Comparison of ENCODE assay signal across 1 mouse cellular context in genomic region chr11:69510796-69511496, GRCm38 (mm10).
A peak's percentile ranks its signal among the peaks of the same experiment; 100 is the strongest.
TF ChIP-seq lines count a peak whose summit lies in the region.

No protein-coding gene starts in this region.

TF ChIP-seq in MEL, 35 proteins besides CTCF, POLR2A, EP300 and RAD21 (continued from another document):
- TF ChIP-seq E2F4 (IDR thresholded peaks at IDR 0.05; ENCODE audit: borderline replicate concordance, low read depth, low read length) (no peak), MEF2A (IDR thresholded peaks at IDR 0.05; ENCODE audit: extremely low read depth, insufficient replicate concordance, low read depth, low read length, poor library complexity, severe bottlenecking) (0 out of 2 replicates have a peak, but pooled peaks have one; percentile 70), TCF12 (IDR thresholded peaks at IDR 0.05; ENCODE audit: low read depth, low read length) (peak; percentile 99), MYC (IDR thresholded peaks at IDR 0.05; ENCODE audit: low read depth, low read length) (peak; percentile 69; the same call in 1 of the 2 replicates), MYB (IDR thresholded peaks at IDR 0.05; ENCODE audit: low read depth, low read length) (peak; percentile 95), ZNF384 (IDR thresholded peaks at IDR 0.05; ENCODE audit: low read depth, low read length) (peak; percentile 95), TAL1 (IDR thresholded peaks at IDR 0.05; ENCODE audit: low read length) (peak; percentile 30; the same call in 1 of the 2 replicates), ZMIZ1 (IDR thresholded peaks at IDR 0.05; ENCODE audit: low read depth, low read length) (peak; percentile 55; the same call in 1 of the 2 replicates), GABPA (IDR thresholded peaks at IDR 0.05; ENCODE audit: low read depth, low read length) (no peak), ELF1 (IDR thresholded peaks at IDR 0.05; ENCODE audit: low read depth, low read length) (0 out of 2 replicates have a peak, but pooled peaks have one; percentile 10), JUND (IDR thresholded peaks at IDR 0.05; ENCODE audit: low read depth, low read length) (no peak), SIN3A (IDR thresholded peaks at IDR 0.05; ENCODE audit: low read length) (peak; percentile 89), MAZ (IDR thresholded peaks at IDR 0.05; ENCODE audit: low read depth, low read length) (0 out of 2 replicates have a peak, but pooled peaks have one; percentile 69), MXI1 (IDR thresholded peaks at IDR 0.05; ENCODE audit: low read depth, low read length) (peak; percentile 44), USF2 (IDR thresholded peaks at IDR 0.05; ENCODE audit: borderline replicate concordance in 1 of 2, insufficient read depth in 1 of 2, low read depth in 1 of 2, low read length in 2 of 2) (no peak), HCFC1 (IDR thresholded peaks at IDR 0.05; ENCODE audit: low read depth, low read length) (peak; percentile 41; the same call in 1 of the 2 replicates), POLR2AphosphoS5 (IDR thresholded peaks at IDR 0.05; ENCODE audit: borderline replicate concordance, low read depth, low read length) (no peak), NELFE (IDR thresholded peaks at IDR 0.05; ENCODE audit: low read depth, low read length) (no peak), KAT2A (conservative IDR thresholded peaks at IDR 0.05; ENCODE audit: low read depth, low read length) (no peak), SMC3 (IDR thresholded peaks at IDR 0.05; ENCODE audit: low read depth, low read length) (no peak), MAFK (IDR thresholded peaks at IDR 0.05; ENCODE audit: borderline replicate concordance, low read depth, low read length) (no peak; the same call in 1 of the 2 replicates)
